In genomic region chr10:90717961-90718360, GRCm38 (mm10) we compare ENCODE assay signal across 17 mouse cellular contexts.
DNase-seq lines count a peak whose midpoint lies in the region; ATAC-seq lines count a peak whose summit lies in the region.
"Had no signal": no experiment of that assay in that cellular context is flagged by ENCODE, and none has a peak within 500 bp of the region (broad histone marks: within the 10 kb centered on the region; RNA-seq: fewer than 3 reads in every experiment).

No protein-coding gene starts in this region.

- H3K9ac ChIP-seq in kidney, embryonic 16.5 days (replicated peaks; ENCODE audit: low read length), result no peak overlapping the region
- H3K9ac ChIP-seq in limb, embryonic 11.5 days (ENCODE audit: low read length), result no peak overlapping the region
- H3K9ac ChIP-seq in forebrain, embryonic 11.5 days (ENCODE audit: low read length), result no peak overlapping the region
- H3K9ac ChIP-seq: heart, embryonic 12.5 days; lung, embryonic 15.5 days; neural tube, embryonic 12.5 days had no signal

- WGBS in kidney, embryonic 16.5 days, result 29% methylated on average over 11 of the region's 11 CpGs
- WGBS in limb, embryonic 11.5 days, result 11% methylated on average over 11 of the region's 11 CpGs
- 60% methylated on average over 11 of the region's 11 CpGs for WGBS in forebrain, embryonic 11.5 days

- H3K4me1 ChIP-seq in kidney, embryonic 16.5 days (ENCODE audit: insufficient read depth, low read length), result no peaks in the 10 kb centered on the region
- no peaks in the 10 kb centered on the region for H3K4me1 ChIP-seq in limb, embryonic 11.5 days (ENCODE audit: control insufficient read depth, insufficient read depth, low read length)
- H3K4me1 ChIP-seq in forebrain, embryonic 11.5 days (replicated peaks; ENCODE audit: control insufficient read depth, insufficient read depth, low read length), result no peaks in the 10 kb centered on the region
- H3K4me1 ChIP-seq: heart, embryonic 12.5 days; lung, embryonic 15.5 days; neural tube, embryonic 12.5 days had no signal

- H3K9me3 ChIP-seq in kidney, embryonic 16.5 days (ENCODE audit: low read length), result peaks cover 6% of the 10 kb centered on the region
- H3K9me3 ChIP-seq in limb, embryonic 11.5 days (ENCODE audit: control insufficient read depth, low read length), result no peaks in the 10 kb centered on the region
- no peaks in the 10 kb centered on the region for H3K9me3 ChIP-seq in forebrain, embryonic 11.5 days (ENCODE audit: control insufficient read depth, low read length)
- H3K9me3 ChIP-seq: lung, embryonic 15.5 days; neural tube, embryonic 12.5 days had no signal

- no peak overlapping the region for H3K27ac ChIP-seq in kidney, embryonic 16.5 days (ENCODE audit: low read length)
- no peak overlapping the region for H3K27ac ChIP-seq in limb, embryonic 11.5 days (replicated peaks; ENCODE audit: low read depth, low read length)
- no peak overlapping the region for H3K27ac ChIP-seq in forebrain, embryonic 11.5 days (ENCODE audit: low read depth, low read length)
- H3K27ac ChIP-seq: lung, embryonic 15.5 days; neural tube, embryonic 12.5 days had no signal

- no peaks in the 10 kb centered on the region for H3K36me3 ChIP-seq in kidney, embryonic 16.5 days (ENCODE audit: insufficient read depth, low read length)
- H3K36me3 ChIP-seq in limb, embryonic 11.5 days (ENCODE audit: control insufficient read depth, insufficient read depth, low read length), result no peaks in the 10 kb centered on the region
- H3K36me3 ChIP-seq in forebrain, embryonic 11.5 days (ENCODE audit: control insufficient read depth, insufficient read depth, low read length), result no peaks in the 10 kb centered on the region
- H3K36me3 ChIP-seq: heart, embryonic 12.5 days; lung, embryonic 15.5 days; neural tube, embryonic 12.5 days had no signal

- peak overlapping the region; percentile 44 for H3K4me2 ChIP-seq in kidney, embryonic 16.5 days (replicated peaks; ENCODE audit: low read depth, low read length)
- H3K4me2 ChIP-seq in limb, embryonic 11.5 days (ENCODE audit: low read depth, severe bottlenecking), result peak overlapping the region; percentile 11; the same call in 1 of the 2 replicates
- H3K4me2 ChIP-seq in forebrain, embryonic 11.5 days (ENCODE audit: low read depth, low read length, severe bottlenecking), result no peak overlapping the region
- H3K4me2 ChIP-seq: heart, embryonic 12.5 days; lung, embryonic 15.5 days; neural tube, embryonic 12.5 days had no signal

- 0 out of 2 replicates have a peak, but pooled peaks have one; percentile 35 for ATAC-seq in kidney, embryonic 16.5 days (ENCODE audit: low FRiP score, low TSS enrichment)
- peak; percentile 37; the same call in 1 of the 2 replicates for ATAC-seq in limb, embryonic 11.5 days (ENCODE audit: insufficient number of reproducible peaks, low FRiP score, low TSS enrichment, low read depth)
- no peak for ATAC-seq in forebrain, embryonic 11.5 days (replicated peaks; ENCODE audit: low FRiP score)
- ATAC-seq: forebrain, embryonic 14.5 days; intestine, embryonic 16.5 days; midbrain, embryonic 16.5 days had no signal

- no peaks in the 10 kb centered on the region for H3K27me3 ChIP-seq in kidney, embryonic 16.5 days (ENCODE audit: insufficient read depth, low read length)
- no peaks in the 10 kb centered on the region for H3K27me3 ChIP-seq in limb, embryonic 11.5 days (ENCODE audit: control insufficient read depth, insufficient read depth, low read length)
- H3K27me3 ChIP-seq in forebrain, embryonic 11.5 days (ENCODE audit: control insufficient read depth, insufficient read depth, low read length), result no peaks in the 10 kb centered on the region
- H3K27me3 ChIP-seq: lung, embryonic 15.5 days; neural tube, embryonic 12.5 days had no signal

- H3K4me3 ChIP-seq in kidney, embryonic 16.5 days (ENCODE audit: low read length), result no peak overlapping the region; the same call in 1 of the 2 replicates
- no peak overlapping the region for H3K4me3 ChIP-seq in limb, embryonic 11.5 days (ENCODE audit: low read depth, low read length)
- H3K4me3 ChIP-seq in forebrain, embryonic 11.5 days (ENCODE audit: low read depth, low read length), result no peak overlapping the region
- H3K4me3 ChIP-seq: heart, embryonic 12.5 days; lung, embryonic 15.5 days; neural tube, embryonic 12.5 days had no signal

- no peak for DNase-seq in kidney, adult 11 months
- peak; percentile 6 for DNase-seq in ES-CJ7 (ENCODE audit: low read depth, low spot score)
- peak; percentile 72 for DNase-seq in brain, adult 2 months (ENCODE audit: low read depth, low spot score)
- DNase-seq in limb, embryonic 11.5 days (ENCODE audit: low spot score), result peak; percentile 54
- no peak for DNase-seq in forebrain, embryonic 11.5 days (ENCODE audit: low spot score)
- DNase-seq in spleen, postnatal 36 days (ENCODE audit: low spot score in 2 of 2), result no peak
- DNase-seq: cerebellum, adult 9-10 months; gastrocnemius, postnatal 14 days; layer of hippocampus, postnatal 36 days; right cerebral cortex, adult 18-20 months had no signal

Comparison
In these comparisons a context has a peak if more than half of its experiments do, and no peak if none do; other contexts are left out.
1. DNase-seq: peak in ES-CJ7 (single experiment), brain, adult 2 months (single experiment) and limb, embryonic 11.5 days (single experiment); none in kidney, adult 11 months (single experiment), forebrain, embryonic 11.5 days (single experiment) and spleen, postnatal 36 days (0 of 2).